Mouse (Mus musculus) ES-CJ7 (cell line): ENCODE data around the gene Gm6793.
A peak's percentile ranks its signal among the peaks of the same experiment; 100 is the strongest.

ENCODE experiments used
- DNase-seq: peaks from one replicate; pipeline ENCODE4 v3.0.0; 2011; ENCODE audit warnings: low read depth, low spot score

Gm6793 gene

GRCm38 (mm10) chr8:112014936-112015335, at the start of gene Gm6793:
TSS of gene Gm6793 (minus strand) at chr8:112015036.
- DNase-seq, result no peak

GRCm38 (mm10) chr8:112061372-112061771, 46.5 kb upstream of the Gm6793 start:
- DNase-seq, result peak; percentile 82

GRCm38 (mm10) chr8:112054456-112054855, 39.6 kb upstream of the Gm6793 start:
- DNase-seq, result no peak

- DNase-seq, result peak; percentile 80
Observed at GRCm38 (mm10) chr8:112051537-112051936, 36.7 kb upstream of the Gm6793 start.

- DNase-seq, result peak; percentile 65
Observed at GRCm38 (mm10) chr8:112049984-112050383, 35.1 kb upstream of the Gm6793 start.

GRCm38 (mm10) chr8:112048293-112048692, 33.5 kb upstream of the Gm6793 start:
- no peak for DNase-seq

- peak; percentile 92 for DNase-seq
Observed at GRCm38 (mm10) chr8:112045896-112046295, 31.1 kb upstream of the Gm6793 start.

- peak; percentile 80 for DNase-seq
Observed at GRCm38 (mm10) chr8:112045182-112045581, 30.3 kb upstream of the Gm6793 start.

- peak; percentile 44 for DNase-seq
Observed at GRCm38 (mm10) chr8:112037521-112037920, 22.7 kb upstream of the Gm6793 start.

GRCm38 (mm10) chr8:112034603-112035002, 19.8 kb upstream of the Gm6793 start:
- DNase-seq, result peak; percentile 92

- peak; percentile 96 for DNase-seq
Observed at GRCm38 (mm10) chr8:112033071-112033470, 18.2 kb upstream of the Gm6793 start.

GRCm38 (mm10) chr8:112030663-112031062, 15.8 kb upstream of the Gm6793 start:
- no peak for DNase-seq

GRCm38 (mm10) chr8:112029455-112029854, 14.6 kb upstream of the Gm6793 start:
- DNase-seq, result no peak

- DNase-seq, result no peak
Observed at GRCm38 (mm10) chr8:112011816-112012242, 3.0 kb downstream of the Gm6793 start.

- peak; percentile 97 for DNase-seq
Observed at GRCm38 (mm10) chr8:112010997-112011815, 3.6 kb downstream of the Gm6793 start, which contains the start of the genes Kars and Terf2ip. TSS of gene Kars (minus strand) at chr8:112011323. TSS of gene Terf2ip (plus strand) at chr8:112011398.

GRCm38 (mm10) chr8:112009558-112009957, 5.3 kb downstream of the Gm6793 start:
- peak; percentile 55 for DNase-seq

- no peak for DNase-seq
Observed at GRCm38 (mm10) chr8:112007669-112008068, 7.2 kb downstream of the Gm6793 start.

- no peak for DNase-seq
Observed at GRCm38 (mm10) chr8:112005601-112006000, 9.2 kb downstream of the Gm6793 start.

GRCm38 (mm10) chr8:112004754-112005153, 10.1 kb downstream of the Gm6793 start:
- no peak for DNase-seq

- no peak for DNase-seq
Observed at GRCm38 (mm10) chr8:111992703-111993039, 22.2 kb downstream of the Gm6793 start.

- peak; percentile 93 for DNase-seq
Observed at GRCm38 (mm10) chr8:111992013-111992702, 22.7 kb downstream of the Gm6793 start, which contains the start of gene Adat1. TSS of gene Adat1 (minus strand) at chr8:111992302.

- DNase-seq, result no peak
Observed at GRCm38 (mm10) chr8:111991278-111991677, 23.6 kb downstream of the Gm6793 start.

- peak; percentile 93 for DNase-seq
Observed at GRCm38 (mm10) chr8:111989911-111990310, 24.9 kb downstream of the Gm6793 start.
